Mouse (Mus musculus): ENCODE data around the gene Smtn.
A peak's percentile ranks its signal among the peaks of the same experiment; 100 is the strongest.

The Smtn gene

DNA sequence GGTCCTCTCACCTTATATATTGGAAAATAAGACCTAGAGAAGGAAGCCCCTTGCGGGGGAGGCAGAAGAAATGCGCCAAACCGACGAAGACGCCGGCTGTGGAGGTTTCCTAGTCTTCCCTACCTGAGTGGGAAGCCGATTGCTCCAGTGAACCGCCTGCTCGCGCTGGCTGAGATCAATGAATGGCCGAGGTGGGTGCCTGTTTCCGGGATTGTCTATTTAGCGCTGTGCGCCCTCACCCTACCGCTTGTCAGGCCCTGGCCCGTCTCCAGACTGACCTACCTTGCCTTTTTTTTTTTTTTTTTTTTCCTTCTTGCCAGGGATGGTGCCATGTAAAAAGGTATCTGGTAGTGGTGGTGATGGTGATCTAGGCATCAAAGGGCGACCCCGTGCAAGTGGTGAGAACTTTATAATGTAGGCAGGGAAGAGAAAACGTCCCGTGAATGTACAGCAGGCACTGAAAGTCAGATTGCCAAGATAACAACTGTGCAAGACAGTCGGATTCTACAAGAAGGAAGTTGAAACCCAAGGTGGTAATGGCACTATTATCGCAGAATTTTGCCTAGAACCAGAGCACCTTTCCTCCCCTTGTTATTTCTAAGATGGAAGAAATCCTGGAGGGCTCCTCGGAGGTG lies at the start of gene Smtn:
Smtn (minus strand) TSS at position 162 of the 635 bp plus-strand sequence.
- DNase-seq = no peak

- DNase-seq = no peak
These were observed 47.7 kb upstream of the Smtn start for GRCm38 (mm10) chr11:3588036-3588672.

DNA sequence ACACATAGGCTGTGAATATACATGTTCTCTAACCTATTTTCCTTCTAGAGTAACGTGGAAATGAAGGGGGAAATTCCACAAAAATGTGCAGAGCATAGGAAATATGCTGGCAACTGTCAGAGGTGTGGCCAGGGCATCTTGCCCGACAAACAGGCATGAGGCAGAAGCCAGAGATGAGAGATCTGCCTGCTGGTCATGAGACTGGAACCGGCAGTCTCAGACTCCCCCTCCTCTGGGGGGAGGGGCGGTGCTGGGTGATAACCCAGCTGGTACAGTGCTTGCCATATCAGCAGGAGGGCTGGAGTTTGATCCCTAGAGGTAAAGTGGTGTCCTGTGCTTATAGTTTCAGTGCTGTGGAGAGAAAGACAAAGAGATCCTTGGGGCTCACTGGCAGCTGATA lies 46.9 kb upstream of the Smtn start:
- peak; percentile 5 for DNase-seq

GRCm38 (mm10) chr11:3585983-3586618 lies 45.7 kb upstream of the Smtn start:
- DNase-seq = no peak

- DNase-seq = no peak
These were observed 42.7 kb upstream of the Smtn start for GRCm38 (mm10) chr11:3583127-3583526.

DNA sequence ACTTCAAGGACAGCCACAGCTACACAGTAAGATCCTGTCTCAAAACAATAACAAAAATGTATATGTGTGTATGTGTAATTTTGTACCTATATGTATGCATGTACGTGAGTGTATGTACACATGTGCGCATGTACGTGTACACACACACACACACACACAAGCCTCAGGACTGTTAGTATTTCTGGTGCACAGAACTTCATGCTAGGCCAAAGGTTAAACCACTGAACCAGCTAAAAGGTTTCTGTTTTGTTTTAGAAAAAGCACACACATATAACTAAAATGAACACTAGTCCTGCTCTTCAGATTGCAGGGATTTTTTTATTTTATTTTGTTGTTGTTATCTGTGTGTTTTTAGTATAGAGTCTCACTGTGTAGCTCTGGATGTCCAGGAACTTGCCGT lies 41.5 kb upstream of the Smtn start:
- DNase-seq = no peak

GRCm38 (mm10) chr11:3580306-3581084 lies 40.1 kb upstream of the Smtn start:
- no peak for DNase-seq

GRCm38 (mm10) chr11:3578050-3578725 lies 37.8 kb upstream of the Smtn start:
- DNase-seq = no peak

- no peak for DNase-seq
These were observed 34.8 kb upstream of the Smtn start for GRCm38 (mm10) chr11:3575238-3575637.

DNA sequence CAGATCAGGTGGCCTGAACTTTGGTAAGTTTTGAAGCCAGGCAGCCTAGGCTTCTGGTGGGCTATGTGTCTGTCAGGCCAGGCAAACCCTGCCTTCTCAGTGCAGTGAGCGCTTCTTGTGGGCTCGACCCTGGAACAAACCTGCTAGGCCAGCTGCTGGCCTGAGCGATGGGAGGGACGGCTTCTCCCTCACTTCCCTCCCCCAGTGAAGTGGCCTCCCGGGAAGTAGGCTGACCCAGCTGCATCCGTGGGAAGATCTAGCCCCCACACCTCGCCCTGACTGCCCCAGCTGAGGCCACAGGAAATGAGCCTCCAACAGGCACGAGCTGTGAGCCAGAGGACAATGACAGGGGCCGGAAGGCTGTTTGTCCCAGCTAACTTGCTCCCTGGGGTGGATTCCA lies 32.7 kb upstream of the Smtn start:
- DNase-seq = peak; percentile 73

DNA sequence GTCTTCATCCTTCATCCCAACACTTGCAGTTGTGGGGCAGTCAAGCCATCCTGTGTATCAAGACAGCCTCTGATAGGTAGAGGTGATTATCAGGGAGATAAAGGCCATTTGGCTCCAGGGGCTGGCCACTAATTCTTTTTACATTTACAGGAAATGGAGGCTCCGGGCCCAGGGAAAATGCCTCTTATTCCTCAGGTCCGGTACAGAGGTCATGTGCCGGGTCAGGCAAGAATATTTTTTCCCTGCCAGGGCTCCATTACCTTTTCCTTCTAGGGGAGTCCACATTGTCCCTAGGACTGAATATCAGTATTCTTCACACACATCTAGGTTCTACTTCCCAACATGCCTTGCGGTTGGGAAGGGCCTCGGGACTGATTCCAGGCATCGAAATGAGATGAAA lies 31.8 kb upstream of the Smtn start:
- no peak for DNase-seq

DNA sequence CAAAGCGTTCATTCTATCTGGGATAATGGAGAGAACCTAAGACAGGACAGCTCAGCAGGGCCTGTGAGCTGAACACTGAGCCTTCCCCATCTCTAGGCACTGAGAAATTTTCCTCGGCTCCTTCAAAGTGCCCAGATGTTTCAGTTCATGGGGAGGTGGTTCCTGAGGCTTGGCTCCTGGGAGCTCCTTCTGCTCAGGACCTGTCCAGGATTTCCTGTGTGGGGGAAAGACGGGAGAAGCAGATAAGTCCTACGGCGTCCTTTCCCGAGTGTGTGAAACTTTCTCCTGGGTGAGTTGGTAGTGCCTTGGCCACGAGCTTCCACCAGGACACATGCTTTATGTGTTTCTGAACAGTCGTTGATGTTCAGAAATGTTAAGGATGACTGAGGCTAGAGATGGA lies 29.9 kb upstream of the Smtn start:
- DNase-seq = no peak

DNA sequence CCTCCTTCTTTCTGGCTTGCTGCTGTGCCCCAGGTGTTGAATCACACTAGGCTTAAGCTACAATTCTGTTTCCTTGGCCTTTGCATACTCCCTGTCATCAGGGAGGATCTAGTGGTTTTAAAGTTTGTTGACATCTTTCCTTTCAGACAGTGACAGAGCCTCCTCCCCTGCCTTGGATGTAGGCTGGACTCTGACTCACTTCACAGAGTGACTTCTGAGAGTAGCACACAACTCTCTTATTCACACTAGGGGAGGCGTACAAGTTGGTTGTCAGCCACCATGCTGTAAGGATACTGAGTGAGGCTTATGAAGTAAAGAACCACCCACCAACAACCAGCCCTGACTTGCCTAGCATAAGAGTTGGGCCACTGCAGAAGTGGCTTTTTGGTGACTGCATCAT lies 27.5 kb upstream of the Smtn start:
- no peak for DNase-seq

GRCm38 (mm10) chr11:3566018-3566417 lies 25.6 kb upstream of the Smtn start:
- DNase-seq = no peak

DNA sequence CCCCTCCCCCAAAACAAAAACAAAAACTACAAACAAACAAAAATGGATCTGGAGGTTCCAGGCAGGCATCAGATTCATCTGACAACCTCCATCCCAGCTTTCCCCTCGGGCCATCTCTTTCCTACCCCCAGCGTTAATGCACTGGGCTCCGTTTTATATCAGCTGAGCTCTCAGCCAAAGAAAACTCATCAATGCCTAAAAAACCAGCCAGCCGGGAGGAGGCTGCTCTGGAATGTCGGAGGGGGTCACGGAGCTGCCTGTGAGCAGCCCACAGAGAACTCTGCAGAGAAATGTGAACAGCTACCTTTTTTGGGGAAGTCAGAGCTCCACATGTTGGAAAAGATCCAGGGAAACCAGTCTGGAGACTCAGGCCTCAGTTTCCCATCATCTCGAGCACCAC lies 24.0 kb upstream of the Smtn start:
- no peak for DNase-seq

DNA sequence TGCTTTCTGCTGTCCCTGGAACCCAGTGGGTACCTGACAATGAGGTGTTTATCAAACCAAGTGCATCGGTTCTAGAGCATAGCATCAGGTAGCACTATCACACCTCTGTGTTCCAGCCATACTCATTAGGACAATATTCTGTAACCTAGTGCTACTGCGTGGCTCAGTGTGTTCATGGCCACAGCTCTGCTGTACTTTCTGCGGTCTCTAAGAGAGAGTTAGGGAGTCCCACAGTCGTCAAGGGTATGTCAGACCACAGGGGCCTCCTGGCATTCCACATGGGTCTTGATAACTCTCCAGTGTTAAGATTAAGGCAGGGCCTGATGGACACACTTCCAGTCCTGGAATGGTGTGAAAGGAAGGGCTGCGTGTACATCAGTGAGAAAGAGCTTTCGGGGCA lies 23.4 kb upstream of the Smtn start:
- DNase-seq = no peak

DNA sequence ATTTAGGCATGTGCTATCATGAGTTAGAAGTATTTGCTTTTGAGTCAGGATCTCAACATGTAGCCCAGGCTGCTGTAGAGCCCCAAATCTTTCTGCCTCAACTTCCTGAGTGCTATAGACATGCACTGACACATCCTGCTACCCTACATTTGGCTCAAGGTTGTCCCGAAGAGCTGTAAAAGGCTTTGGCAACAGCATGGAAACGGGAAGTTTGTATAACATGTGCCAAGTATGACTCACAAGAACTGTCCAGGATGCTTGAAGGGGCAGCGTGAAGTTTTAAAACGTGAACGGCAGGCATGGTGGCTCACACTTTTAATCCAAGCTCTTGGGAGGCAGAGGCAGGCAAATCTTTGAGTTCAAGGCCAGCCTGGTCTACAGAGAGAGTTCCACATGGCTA lies 19.8 kb upstream of the Smtn start:
- no peak for DNase-seq

DNA sequence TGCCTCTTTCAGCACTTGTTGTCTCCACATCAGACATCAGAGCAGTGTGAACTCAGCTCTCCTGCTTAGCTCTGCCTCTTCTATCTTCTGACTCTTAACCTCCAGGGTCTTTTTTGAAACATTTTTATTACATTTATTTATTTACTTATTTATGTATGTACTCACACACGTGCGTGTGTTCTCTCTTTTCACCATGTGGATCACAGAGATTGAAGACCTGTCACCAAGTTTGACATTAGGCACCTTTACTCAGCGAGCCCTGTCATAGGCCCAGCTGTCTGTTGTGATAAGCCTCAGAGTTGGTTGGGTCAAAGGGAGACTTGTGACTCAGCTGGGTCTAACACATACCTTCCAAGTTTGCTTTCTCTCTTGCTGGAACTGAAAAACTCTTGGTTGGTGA lies 17.4 kb upstream of the Smtn start:
- DNase-seq = no peak

- DNase-seq = no peak
These were observed 14.6 kb upstream of the Smtn start for GRCm38 (mm10) chr11:3554976-3555375.

DNA sequence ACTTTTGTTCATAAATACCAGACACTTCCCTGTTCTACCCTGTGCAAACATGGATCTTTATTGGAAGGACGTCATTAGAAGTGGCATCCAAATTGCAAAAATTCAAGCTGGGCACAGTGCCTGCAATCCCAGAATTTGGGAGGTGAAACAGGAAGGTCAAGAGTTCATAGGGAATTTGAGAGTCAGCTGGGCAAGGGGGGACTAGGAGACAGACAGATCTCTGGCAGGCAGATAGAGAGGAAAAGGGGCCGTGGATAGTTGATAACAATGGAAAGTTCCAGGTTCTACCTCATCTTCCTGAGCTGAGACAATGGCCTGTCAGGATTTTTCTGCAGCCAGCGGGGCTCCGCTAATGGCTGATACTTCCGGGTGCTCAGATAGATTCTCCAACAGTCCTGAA lies 9.4 kb upstream of the Smtn start:
- DNase-seq = no peak

- DNase-seq = no peak
These were observed 8.3 kb upstream of the Smtn start for GRCm38 (mm10) chr11:3548564-3549295.

- peak; percentile 73 for DNase-seq
These were observed 7.6 kb upstream of the Smtn start for GRCm38 (mm10) chr11:3547969-3548368.
